Mouse (Mus musculus) CD4-positive, CD25-positive, alpha-beta regulatory T cell (primary cell): ENCODE measurements around the gene Mill2. TPM values are rescaled to one million over a fixed set of nuclear protein-coding genes. Genes with fewer than 3 reads are reported as not detected.

Experiments used
- polyA plus RNA-seq: library from polyadenylated mRNA; unstranded; fragments of 100-300 nt; shearing (Covaris generic); gene quantifications from one replicate; pipeline ENCODE4 v1.2.1, GENCODE M21; 2017

Mill2 gene
- polyA plus RNA-seq = 0.12 TPM

GRCm38 (mm10) chr7:18839865-18840264, at the start of gene Mill2:
Mill2 (plus strand) TSS chr7:18839966.

GRCm38 (mm10) chr7:18798420-18798819, 41.3 kb upstream of the Mill2 start, which contains the start of gene Psg19:
Psg19 (minus strand) TSS chr7:18798520.

GRCm38 (mm10) chr7:18821507-18821906, 18.3 kb upstream of the Mill2 start, which contains the start of gene Psg17:
Psg17 (minus strand) TSS chr7:18821607.

GRCm38 (mm10) chr7:18871031-18871430, 31.3 kb downstream of the Mill2 start, which contains the start of gene Pglyrp1:
Pglyrp1 (plus strand) TSS chr7:18871331.

DNA sequence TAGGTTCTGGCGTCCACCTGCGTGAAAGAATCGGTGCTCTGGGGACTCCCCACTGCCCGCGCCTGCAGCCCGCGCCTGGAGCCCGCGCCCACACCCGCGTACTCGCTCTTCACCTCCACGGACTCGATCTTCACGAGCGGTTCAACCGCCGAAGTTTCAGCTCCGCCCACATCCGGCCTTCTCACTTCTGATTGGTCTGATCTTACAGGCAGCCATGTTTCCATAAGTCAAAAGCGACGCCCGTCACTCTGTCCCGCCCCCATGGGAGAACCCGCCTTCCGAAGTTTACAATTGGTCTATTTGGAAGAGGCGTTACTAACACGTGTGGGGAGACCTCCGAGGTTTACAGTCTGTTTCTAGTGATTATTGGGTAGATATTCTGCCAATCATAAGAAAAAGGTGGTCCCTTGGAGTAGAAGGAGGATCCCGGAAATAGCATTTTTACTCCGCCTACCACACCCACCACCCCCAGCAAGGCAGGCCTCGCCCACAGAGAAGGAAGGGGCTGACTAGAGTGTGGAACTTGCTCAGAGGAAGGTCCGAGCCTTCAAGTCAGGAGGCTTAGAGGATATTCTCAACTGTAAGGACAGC, 70.6 kb downstream of the Mill2 start, which contains the start of gene Ccdc61:
Ccdc61 (minus strand) TSS at position 175 of the 591 bp plus-strand sequence.

Other genes with a start within 250 kb of the Mill2 start
- not detected for gene Psg23, start 223.5 kb upstream of the Mill2 start, polyA plus RNA-seq
- not detected for gene Psg21, start 183.2 kb upstream of the Mill2 start, polyA plus RNA-seq
- gene Psg20, start 153.8 kb upstream of the Mill2 start, polyA plus RNA-seq = not detected
- not detected for gene Psg22, start 121.9 kb upstream of the Mill2 start, polyA plus RNA-seq
- not detected for gene Psg19, start 41.4 kb upstream of the Mill2 start, polyA plus RNA-seq
- not detected for gene Psg17, start 18.4 kb upstream of the Mill2 start, polyA plus RNA-seq
- 122 TPM for gene Pglyrp1, start 31.4 kb downstream of the Mill2 start, polyA plus RNA-seq
- 49.0 TPM for gene Ccdc61, start 70.4 kb downstream of the Mill2 start, polyA plus RNA-seq
- gene Nova2, start 85.9 kb downstream of the Mill2 start, polyA plus RNA-seq = 0.04 TPM
- gene Nanos2, start 147.4 kb downstream of the Mill2 start, polyA plus RNA-seq = not detected
- gene Mypop, start 151.3 kb downstream of the Mill2 start, polyA plus RNA-seq = 10.7 TPM
- 48.7 TPM for gene Irf2bp1, start 164.1 kb downstream of the Mill2 start, polyA plus RNA-seq
- not detected for gene Foxa3, start 183.6 kb downstream of the Mill2 start, polyA plus RNA-seq
- gene Sympk, start 184.4 kb downstream of the Mill2 start, polyA plus RNA-seq = 26.0 TPM
- gene Rsph6a, start 214.7 kb downstream of the Mill2 start, polyA plus RNA-seq = not detected
- 0.07 TPM for gene Dmwd, start 236.3 kb downstream of the Mill2 start, polyA plus RNA-seq
- gene Dmpk, start 243.9 kb downstream of the Mill2 start, polyA plus RNA-seq = 0.48 TPM